Mouse (Mus musculus): ENCODE measurements at regions not wholly inside any gene's neighbourhood (a gene's known extent, or its start where the extent isn't known, plus 50 kb on each side); places are given as distances from the start of the nearest gene placed in this dataset.
"Not testable (repeated sequence)": the region's sequence is repeated elsewhere in the genome, so short reads cannot be mapped to it uniquely, and the experiment has no call there.

GRCm38 (mm10) chr13:113470822-113471557, 147.4 kb downstream of the Snx18 start:
- Histone ChIP-seq H3K4me3 (replicated peaks) (no peak overlapping the region), H3K36me3 (no peaks in the 10 kb centered on the region), H3K27ac (no peak overlapping the region), H3K9me3 (no peaks in the 10 kb centered on the region), H3K27me3 (replicated peaks) (no peaks in the 10 kb centered on the region), H3K4me2 (replicated peaks) (no peak overlapping the region), H3K4me1 (replicated peaks) (no peaks in the 10 kb centered on the region), H3K9ac (no peak overlapping the region)
- 71% methylated on average over 7 of the region's 7 CpGs for WGBS
- no peak for ATAC-seq

GRCm38 (mm10) chr13:113464190-113465064, 153.9 kb downstream of the Snx18 start:
- no peak overlapping the region for H3K27ac ChIP-seq
- H3K9me3 ChIP-seq, result no peaks in the 10 kb centered on the region
- H3K27me3 ChIP-seq (replicated peaks), result no peaks in the 10 kb centered on the region
- no peak for ATAC-seq
- no peaks in the 10 kb centered on the region for H3K4me1 ChIP-seq (replicated peaks)
- no peak overlapping the region for H3K4me2 ChIP-seq (replicated peaks)
- H3K36me3 ChIP-seq, result no peaks in the 10 kb centered on the region
- H3K9ac ChIP-seq, result no peak overlapping the region
- WGBS, result 66% methylated on average over 10 of the region's 10 CpGs
- no peak overlapping the region for H3K4me3 ChIP-seq (replicated peaks)

GRCm38 (mm10) chr13:113463420-113463819, 154.9 kb downstream of the Snx18 start:
- no peaks in the 10 kb centered on the region for H3K27me3 ChIP-seq (replicated peaks)
- H3K4me2 ChIP-seq (replicated peaks), result no peak overlapping the region
- H3K4me3 ChIP-seq (replicated peaks), result no peak overlapping the region
- no peak for ATAC-seq
- no peak overlapping the region for H3K27ac ChIP-seq
- 75% methylated on average over 4 of the region's 4 CpGs for WGBS
- H3K9ac ChIP-seq, result no peak overlapping the region
- no peaks in the 10 kb centered on the region for H3K36me3 ChIP-seq
- H3K4me1 ChIP-seq (replicated peaks), result no peaks in the 10 kb centered on the region
- H3K9me3 ChIP-seq, result no peaks in the 10 kb centered on the region

- H3K9me3 ChIP-seq, result no peaks in the 10 kb centered on the region
- WGBS, result 60% methylated on average over 11 of the region's 11 CpGs
- H3K27me3 ChIP-seq (replicated peaks), result no peaks in the 10 kb centered on the region
- H3K4me3 ChIP-seq (replicated peaks), result no peak overlapping the region
- H3K27ac ChIP-seq, result no peak overlapping the region
- H3K9ac ChIP-seq, result no peak overlapping the region
- H3K36me3 ChIP-seq, result no peaks in the 10 kb centered on the region
- H3K4me2 ChIP-seq (replicated peaks), result no peak overlapping the region
- ATAC-seq, result no peak
- no peaks in the 10 kb centered on the region for H3K4me1 ChIP-seq (replicated peaks)
Measured at GRCm38 (mm10) chr13:113454490-113455295, 161.7 kb downstream of the BC067074 start.

- Histone ChIP-seq H3K4me2 (replicated peaks) (no peak overlapping the region), H3K4me3 (replicated peaks) (no peak overlapping the region), H3K27ac (no peak overlapping the region), H3K27me3 (replicated peaks) (no peaks in the 10 kb centered on the region), H3K4me1 (replicated peaks) (no peaks in the 10 kb centered on the region), H3K9ac (no peak overlapping the region), H3K9me3 (no peaks in the 10 kb centered on the region), H3K36me3 (no peaks in the 10 kb centered on the region)
- 97% methylated on average over 1 of the region's 1 CpGs for WGBS
- no peak for ATAC-seq
Measured at GRCm38 (mm10) chr13:113448378-113448777, 155.4 kb downstream of the BC067074 start.

- H3K4me2 ChIP-seq (replicated peaks), result no peak overlapping the region
- 68% methylated on average over 5 of the region's 5 CpGs for WGBS
- H3K36me3 ChIP-seq, result no peaks in the 10 kb centered on the region
- no peak for ATAC-seq
- no peaks in the 10 kb centered on the region for H3K4me1 ChIP-seq (replicated peaks)
- H3K9me3 ChIP-seq, result no peaks in the 10 kb centered on the region
- H3K27me3 ChIP-seq (replicated peaks), result no peaks in the 10 kb centered on the region
- H3K4me3 ChIP-seq (replicated peaks), result no peak overlapping the region
- no peak overlapping the region for H3K9ac ChIP-seq
- no peak overlapping the region for H3K27ac ChIP-seq
Measured at GRCm38 (mm10) chr13:113446226-113446625, 153.3 kb downstream of the BC067074 start.

- H3K4me3 ChIP-seq (replicated peaks); H3K27ac ChIP-seq; H3K36me3 ChIP-seq; ATAC-seq; H3K9ac ChIP-seq; H3K27me3 ChIP-seq (replicated peaks); H3K4me2 ChIP-seq (replicated peaks); H3K4me1 ChIP-seq (replicated peaks); H3K9me3 ChIP-seq: not testable (repeated sequence)
- 83% methylated on average over 2 of the region's 2 CpGs for WGBS
Measured at GRCm38 (mm10) chr13:113444481-113444880, 151.5 kb downstream of the BC067074 start.

- Histone ChIP-seq H3K4me1 (replicated peaks) (peaks cover 5% of the 10 kb centered on the region), H3K4me3 (replicated peaks) (no peak overlapping the region), H3K36me3 (no peaks in the 10 kb centered on the region), H3K9ac (no peak overlapping the region), H3K4me2 (replicated peaks) (no peak overlapping the region), H3K9me3 (no peaks in the 10 kb centered on the region), H3K27ac (no peak overlapping the region), H3K27me3 (replicated peaks) (no peaks in the 10 kb centered on the region)
- no peak for ATAC-seq
- WGBS, result 83% methylated on average over 8 of the region's 8 CpGs
Measured at GRCm38 (mm10) chr13:113443078-113443477, 150.1 kb downstream of the BC067074 start.

- Histone ChIP-seq H3K4me3 (replicated peaks) (no peak overlapping the region), H3K27me3 (replicated peaks) (no peaks in the 10 kb centered on the region), H3K9ac (no peak overlapping the region), H3K36me3 (no peaks in the 10 kb centered on the region), H3K9me3 (no peaks in the 10 kb centered on the region), H3K4me2 (replicated peaks) (no peak overlapping the region), H3K27ac (no peak overlapping the region), H3K4me1 (replicated peaks) (peaks cover 5% of the 10 kb centered on the region)
- WGBS, result 58% methylated on average over 9 of the region's 9 CpGs
- no peak for ATAC-seq
Measured at GRCm38 (mm10) chr13:113442169-113442568, 149.2 kb downstream of the BC067074 start.

GRCm38 (mm10) chr13:113440137-113440536, 147.2 kb downstream of the BC067074 start:
- no peak for ATAC-seq
- Histone ChIP-seq H3K27ac (no peak overlapping the region), H3K4me3 (replicated peaks) (no peak overlapping the region), H3K27me3 (replicated peaks) (no peaks in the 10 kb centered on the region), H3K4me2 (replicated peaks) (no peak overlapping the region), H3K4me1 (replicated peaks) (peaks cover 5% of the 10 kb centered on the region), H3K9ac (no peak overlapping the region), H3K9me3 (no peaks in the 10 kb centered on the region), H3K36me3 (no peaks in the 10 kb centered on the region)
- 57% methylated on average over 5 of the region's 5 CpGs for WGBS

- WGBS, result 36% methylated on average over 7 of the region's 7 CpGs
- no peak overlapping the region for H3K9ac ChIP-seq
- no peak for ATAC-seq
- H3K27me3 ChIP-seq (replicated peaks), result no peaks in the 10 kb centered on the region
- no peaks in the 10 kb centered on the region for H3K36me3 ChIP-seq
- no peak overlapping the region for H3K4me2 ChIP-seq (replicated peaks)
- no peak overlapping the region for H3K4me3 ChIP-seq (replicated peaks)
- H3K27ac ChIP-seq, result 0 out of 2 replicates have a peak overlapping the region, but pooled peaks have one; percentile 9
- H3K9me3 ChIP-seq, result no peaks in the 10 kb centered on the region
- peaks cover 5% of the 10 kb centered on the region for H3K4me1 ChIP-seq (replicated peaks)
Measured at GRCm38 (mm10) chr13:113439516-113439915, 146.6 kb downstream of the BC067074 start.

- no peaks in the 10 kb centered on the region for H3K27me3 ChIP-seq (replicated peaks)
- H3K4me2 ChIP-seq (replicated peaks), result no peak overlapping the region
- H3K9me3 ChIP-seq, result no peaks in the 10 kb centered on the region
- ATAC-seq, result no peak
- no peak overlapping the region for H3K4me3 ChIP-seq (replicated peaks)
- 36% methylated on average over 2 of the region's 2 CpGs for WGBS
- H3K36me3 ChIP-seq, result no peaks in the 10 kb centered on the region
- no peak overlapping the region for H3K27ac ChIP-seq
- H3K9ac ChIP-seq, result no peak overlapping the region
- peaks cover 5% of the 10 kb centered on the region for H3K4me1 ChIP-seq (replicated peaks)
Measured at GRCm38 (mm10) chr13:113438872-113439271, 145.9 kb downstream of the BC067074 start.

Data from intestine, embryonic 15.5 days (tissue).